Mouse (Mus musculus) kidney, embryonic 16.5 days (tissue): ENCODE measurements around the gene Etl4. TPM values are rescaled to one million over a fixed set of nuclear protein-coding genes. Genes with fewer than 3 reads are reported as not detected.

ENCODE experiments used
- ATAC-seq: fragments of 200-750 bp; cut with Nextera tagmentation; 2 replicates; pipeline ENCODE4 v1.8.0; 2017; ENCODE audit warnings: moderate TSS enrichment; ENCODE audit not compliant: low FRiP score, low TSS enrichment
- H3K27ac ChIP-seq: fragments of 300-500 bp; sonication (generic); 2 replicates; pipeline ENCODE4 v1.5.1; 2014; ENCODE audit warnings: low read length
- H3K27me3 ChIP-seq: fragments of 300-500 bp; sonication (generic); 2 replicates; pipeline ENCODE4 v1.6.1; 2014; ENCODE audit warnings: low read length, control low read depth, mixed read lengths; ENCODE audit not compliant: insufficient read depth
- H3K36me3 ChIP-seq: fragments of 300-500 bp; sonication (generic); 2 replicates; pipeline ENCODE4 v1.6.1; 2014; ENCODE audit warnings: low read length, control low read depth, mixed read lengths; ENCODE audit not compliant: insufficient read depth
- H3K4me1 ChIP-seq: fragments of 300-500 bp; sonication (generic); 2 replicates; pipeline ENCODE4 v1.6.1; 2014; ENCODE audit warnings: low read length, control low read depth, mixed read lengths; ENCODE audit not compliant: insufficient read depth
- H3K4me2 ChIP-seq: fragments of 300-500 bp; sonication (generic); replicated peaks from 2 replicates; pipeline ENCODE4 v1.6.1; 2014; ENCODE audit warnings: low read depth, low read length
- H3K4me3 ChIP-seq: fragments of 300-500 bp; sonication (generic); 2 replicates; pipeline ENCODE4 v1.5.1; 2014; ENCODE audit warnings: mild to moderate bottlenecking, low read length
- H3K9ac ChIP-seq: fragments of 300-500 bp; sonication (generic); replicated peaks from 2 replicates; pipeline ENCODE4 v1.6.1; 2014; ENCODE audit warnings: low read length
- H3K9me3 ChIP-seq: fragments of 300-500 bp; sonication (generic); 2 replicates; pipeline ENCODE4 v1.6.1; 2016; ENCODE audit warnings: low read length, control low read depth
- WGBS: fragments of 180-500 bp; shearing (Covaris S2); extraction: QIAGEN DNeasy Blood & Tissue Kit; methylation state at CpG from one replicate; pipeline ENCODE4 v1.1.7; 2014; 5-methylcytosine and 5-hydroxymethylcytosine counted together
- polyA plus RNA-seq: library from polyadenylated mRNA; unstranded; fragments of >200 nt; fragmentation: Nextera tagmentation; extraction: Ambion mirVana; gene quantifications from 2 replicates; pipeline ENCODE4 v1.2.1, GENCODE M21; 2015

Gene Etl4
- polyA plus RNA-seq, result 56.8 and 79.2 TPM in 2 replicates

DNA sequence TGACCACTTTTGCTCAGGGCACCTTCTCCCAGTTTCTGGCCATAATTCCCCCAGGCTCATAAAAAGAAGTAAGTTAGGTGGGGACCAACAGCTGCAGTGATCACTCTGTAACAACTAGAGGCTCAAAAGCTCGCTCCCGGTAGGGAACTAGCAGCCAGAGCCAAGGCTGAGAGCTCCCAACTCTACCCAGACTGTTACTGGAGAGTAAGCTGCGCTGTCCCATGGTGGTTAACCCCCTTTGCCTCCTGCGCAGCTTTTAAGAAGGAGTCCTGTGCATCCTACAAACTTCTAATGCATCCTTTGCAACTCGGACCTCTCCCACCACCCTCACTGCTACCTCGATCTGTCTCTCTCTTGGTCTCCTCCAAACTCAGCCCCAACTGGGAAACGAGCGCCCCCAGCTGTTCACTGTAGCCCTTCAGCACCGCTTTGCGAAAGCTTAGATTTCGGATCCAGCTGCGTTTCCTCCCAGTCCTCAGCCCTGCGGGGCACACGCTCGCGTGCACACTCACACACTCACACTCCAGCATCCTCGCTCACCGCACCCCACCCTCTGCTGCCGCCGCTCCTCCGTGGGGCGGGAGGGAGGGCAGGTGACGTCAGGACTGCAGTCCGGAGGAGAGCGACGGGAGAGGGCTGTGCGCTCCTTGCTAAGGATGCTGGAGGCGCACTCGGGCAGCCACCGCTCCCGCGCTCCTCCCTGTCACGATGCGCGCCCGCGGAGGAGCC lies at the start of gene Etl4:
Etl4 (plus strand) TSS at position 610 of the 729 bp plus-strand sequence.
- Histone ChIP-seq H3K9me3 (no peaks in the 10 kb centered on the region), H3K4me2 (peak within 1 kb of the TSS; percentile 73), H3K9ac (peak within 1 kb of the TSS; percentile 50), H3K36me3 (no peaks in the 10 kb centered on the region), H3K4me3 (peak within 1 kb of the TSS; percentile 51), H3K27ac (no peak within 1 kb of the TSS), H3K27me3 (peaks cover 39% of the 10 kb centered on the region), H3K4me1 (peaks cover 6% of the 10 kb centered on the region; the same call in 1 of the 2 replicates)
- WGBS, result under 1% methylated on average over 37 of the region's 37 CpGs
- peak; percentile 93 for ATAC-seq

DNA sequence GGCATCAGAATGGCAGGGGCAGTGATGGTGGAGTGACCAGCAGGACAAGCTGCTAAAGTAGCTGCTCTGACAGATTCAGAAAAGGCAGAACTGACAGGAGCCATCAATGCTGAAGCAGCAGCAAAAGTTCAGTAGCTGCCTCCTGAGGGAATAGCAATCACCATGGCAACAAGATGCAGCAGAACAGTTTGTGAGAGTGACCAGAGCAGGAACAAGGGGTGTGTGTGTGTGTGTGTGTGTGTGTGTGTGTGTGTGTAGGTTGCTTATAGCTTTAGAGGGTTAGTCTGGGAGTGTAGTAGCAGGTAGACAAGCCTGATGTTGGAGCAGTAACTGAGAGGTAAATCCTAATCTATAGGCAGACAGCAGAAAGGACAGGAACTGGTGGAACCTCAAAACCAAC lies 40.4 kb upstream of the Etl4 start:
- Histone ChIP-seq H3K9me3 (no peaks in the 10 kb centered on the region), H3K27me3 (no peaks in the 10 kb centered on the region), H3K9ac (no peak overlapping the region), H3K4me2 (no peak overlapping the region), H3K27ac (no peak overlapping the region), H3K36me3 (no peaks in the 10 kb centered on the region), H3K4me1 (no peaks in the 10 kb centered on the region), H3K4me3 (no peak overlapping the region)
- ATAC-seq, result no peak

DNA sequence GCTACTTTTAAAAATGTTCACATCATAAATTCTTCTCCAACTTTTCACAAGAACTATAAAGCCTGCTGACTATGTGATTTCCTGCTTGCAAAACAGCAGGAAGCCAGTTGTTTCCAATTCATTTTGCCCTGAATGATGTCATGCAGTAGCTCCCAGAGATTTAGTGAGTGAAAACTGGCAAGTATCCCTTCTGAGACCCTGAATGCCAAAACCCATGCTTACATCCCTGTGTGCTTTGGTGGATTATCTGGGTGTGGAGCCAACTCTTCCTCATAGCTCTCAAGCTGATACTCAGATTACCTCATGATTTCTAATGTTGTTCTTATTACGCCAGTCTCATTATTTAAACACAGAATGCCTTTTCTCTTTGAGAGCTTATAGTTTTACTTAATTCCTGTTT lies 37.7 kb upstream of the Etl4 start:
- Histone ChIP-seq H3K4me2 (no peak overlapping the region), H3K36me3 (no peaks in the 10 kb centered on the region), H3K9ac (no peak overlapping the region), H3K9me3 (no peaks in the 10 kb centered on the region), H3K27ac (no peak overlapping the region), H3K4me1 (no peaks in the 10 kb centered on the region), H3K4me3 (no peak overlapping the region), H3K27me3 (no peaks in the 10 kb centered on the region)
- ATAC-seq, result no peak
- WGBS, result 82% methylated on average over 1 of the region's 1 CpGs

DNA sequence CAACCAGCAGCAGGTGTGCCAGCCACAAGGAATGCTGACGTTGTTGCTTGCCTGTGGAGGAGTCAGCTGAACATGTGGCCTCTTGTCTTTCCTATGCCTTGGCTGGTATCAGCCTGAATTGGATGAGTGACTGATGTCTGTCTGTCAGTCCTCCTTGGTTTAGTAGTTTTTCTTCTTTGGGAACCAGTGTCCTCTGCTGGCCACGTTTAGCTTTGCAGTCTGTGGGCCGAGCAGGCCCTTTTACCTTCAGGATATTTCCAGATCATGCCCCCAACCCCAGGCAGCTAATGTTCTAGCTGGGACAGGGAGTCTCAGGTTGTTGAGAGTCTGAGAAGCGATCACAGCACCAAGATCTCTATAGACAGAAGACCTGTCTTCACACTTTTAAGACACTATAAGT lies 18.7 kb upstream of the Etl4 start:
- Histone ChIP-seq H3K9ac (no peak overlapping the region), H3K4me2 (no peak overlapping the region), H3K36me3 (no peaks in the 10 kb centered on the region), H3K4me3 (no peak overlapping the region), H3K27me3 (no peaks in the 10 kb centered on the region), H3K27ac (no peak overlapping the region), H3K4me1 (no peaks in the 10 kb centered on the region), H3K9me3 (no peaks in the 10 kb centered on the region)
- no peak for ATAC-seq
- WGBS, result 42% methylated on average over 4 of the region's 4 CpGs

- H3K9ac ChIP-seq, result peak overlapping the region; percentile 50
- under 1% methylated on average over 30 of the region's 31 CpGs for WGBS
- H3K4me1 ChIP-seq, result peaks cover 6% of the 10 kb centered on the region; the same call in 1 of the 2 replicates
- ATAC-seq, result peak; percentile 55
- no peak overlapping the region for H3K27ac ChIP-seq
- H3K4me3 ChIP-seq, result peak overlapping the region; percentile 51
- H3K4me2 ChIP-seq, result peak overlapping the region; percentile 73
- no peaks in the 10 kb centered on the region for H3K9me3 ChIP-seq
- H3K36me3 ChIP-seq, result no peaks in the 10 kb centered on the region
- peaks cover 39% of the 10 kb centered on the region for H3K27me3 ChIP-seq
Measured at GRCm38 (mm10) chr2:19909900-19910780, 560 bp downstream of the Etl4 start.

DNA sequence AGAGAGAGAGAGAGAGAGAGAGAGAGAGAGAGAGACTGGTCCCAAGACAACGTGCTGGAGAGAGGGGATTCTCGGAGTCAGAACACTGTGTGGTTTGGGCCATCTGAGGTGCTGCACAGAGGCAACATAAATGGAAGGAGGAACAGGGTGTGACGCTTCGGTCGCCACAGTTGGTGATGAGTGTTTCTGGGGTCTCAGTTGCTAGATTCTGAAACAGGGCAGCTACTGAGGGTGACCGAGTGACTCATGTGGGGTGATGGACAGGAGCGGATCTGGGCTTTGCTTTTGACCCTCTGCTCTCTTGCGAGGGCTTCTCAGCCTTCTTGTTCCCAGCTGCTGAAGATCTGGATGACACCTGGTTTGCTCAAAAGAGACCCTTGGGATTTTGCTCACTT lies 1.2 kb downstream of the Etl4 start:
- Histone ChIP-seq H3K4me3 (peak overlapping the region; percentile 27), H3K4me1 (peaks cover 6% of the 10 kb centered on the region; the same call in 1 of the 2 replicates), H3K9ac (no peak overlapping the region), H3K9me3 (no peaks in the 10 kb centered on the region), H3K27me3 (peaks cover 39% of the 10 kb centered on the region), H3K27ac (no peak overlapping the region), H3K36me3 (no peaks in the 10 kb centered on the region), H3K4me2 (peak overlapping the region; percentile 73)
- 6% methylated on average over 8 of the region's 8 CpGs for WGBS
- no peak for ATAC-seq

DNA sequence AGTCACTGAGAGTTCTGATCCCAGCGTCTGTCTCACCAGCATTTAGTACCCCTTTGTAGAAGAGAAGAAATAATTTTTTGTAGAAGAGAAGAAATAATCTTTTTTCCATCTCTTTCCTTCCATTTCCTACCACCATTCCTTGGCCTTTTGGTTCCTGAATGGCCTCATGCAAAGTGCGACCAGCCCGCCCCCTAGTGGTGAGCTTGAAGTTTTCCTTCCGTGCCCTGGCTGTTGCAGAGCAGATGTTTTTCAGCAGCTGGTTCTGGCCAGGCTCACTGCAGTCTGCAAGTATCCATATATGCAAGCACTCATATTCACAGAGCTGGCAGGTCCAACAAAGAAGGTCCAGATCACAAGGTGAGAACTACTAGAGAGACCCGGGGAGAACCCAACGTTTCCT lies 9.6 kb downstream of the Etl4 start:
- WGBS, result 27% methylated on average over 6 of the region's 6 CpGs
- no peaks in the 10 kb centered on the region for H3K36me3 ChIP-seq
- H3K9ac ChIP-seq, result no peak overlapping the region
- no peaks in the 10 kb centered on the region for H3K27me3 ChIP-seq
- H3K4me3 ChIP-seq, result no peak overlapping the region
- H3K27ac ChIP-seq, result no peak overlapping the region
- no peak; the same call in 1 of the 2 replicates for ATAC-seq
- H3K9me3 ChIP-seq, result no peaks in the 10 kb centered on the region
- no peaks in the 10 kb centered on the region for H3K4me1 ChIP-seq
- H3K4me2 ChIP-seq, result no peak overlapping the region

DNA sequence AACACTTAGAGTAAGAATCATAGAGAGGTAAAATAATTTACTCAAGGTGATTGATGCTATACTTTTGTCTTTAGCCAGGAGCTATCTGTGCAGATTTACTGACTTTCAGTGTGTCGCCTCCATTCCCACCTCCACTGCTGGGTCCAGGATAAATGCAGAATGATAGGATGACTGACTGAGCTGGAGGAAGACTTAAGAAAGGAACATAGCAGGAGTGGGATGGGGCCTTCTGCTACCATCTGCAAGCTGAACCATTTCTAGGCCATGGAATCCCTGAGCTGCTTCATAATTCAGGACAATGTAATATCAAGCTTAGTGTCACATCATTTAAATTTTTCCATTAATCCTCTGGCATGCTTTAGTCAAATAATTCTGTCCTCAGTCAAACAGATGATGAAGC lies 20.4 kb downstream of the Etl4 start:
- no peak overlapping the region for H3K4me2 ChIP-seq
- no peak for ATAC-seq
- no peak overlapping the region for H3K27ac ChIP-seq
- H3K9me3 ChIP-seq, result no peaks in the 10 kb centered on the region
- H3K4me3 ChIP-seq, result no peak overlapping the region
- H3K9ac ChIP-seq, result no peak overlapping the region
- H3K36me3 ChIP-seq, result no peaks in the 10 kb centered on the region
- WGBS, result 88% methylated on average over 1 of the region's 1 CpGs
- H3K4me1 ChIP-seq, result no peaks in the 10 kb centered on the region
- H3K27me3 ChIP-seq, result no peaks in the 10 kb centered on the region

DNA sequence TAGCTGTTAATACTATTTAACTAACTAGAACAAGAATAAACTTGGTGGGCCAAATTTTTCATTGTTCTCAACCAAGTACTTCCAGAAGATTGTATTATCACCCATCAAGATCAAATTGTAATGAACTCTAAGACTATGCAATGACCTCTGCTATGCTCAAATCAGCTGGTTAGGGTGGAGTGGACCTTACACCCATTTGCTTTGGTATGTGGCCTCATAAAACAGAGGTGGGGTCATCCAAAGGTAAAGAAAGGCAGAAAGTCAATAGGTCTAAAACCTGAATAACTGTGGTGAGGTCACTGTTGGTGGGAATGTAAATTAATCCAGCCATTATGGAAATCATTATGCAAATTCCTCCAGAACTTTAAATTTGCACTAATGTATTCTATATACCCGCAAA lies 24.3 kb downstream of the Etl4 start:
- 74% methylated on average over 1 of the region's 1 CpGs for WGBS
- Histone ChIP-seq H3K4me2 (no peak overlapping the region), H3K9ac (no peak overlapping the region), H3K27ac (no peak overlapping the region), H3K4me3 (no peak overlapping the region), H3K27me3 (no peaks in the 10 kb centered on the region), H3K9me3 (no peaks in the 10 kb centered on the region), H3K36me3 (no peaks in the 10 kb centered on the region), H3K4me1 (no peaks in the 10 kb centered on the region)
- no peak for ATAC-seq

DNA sequence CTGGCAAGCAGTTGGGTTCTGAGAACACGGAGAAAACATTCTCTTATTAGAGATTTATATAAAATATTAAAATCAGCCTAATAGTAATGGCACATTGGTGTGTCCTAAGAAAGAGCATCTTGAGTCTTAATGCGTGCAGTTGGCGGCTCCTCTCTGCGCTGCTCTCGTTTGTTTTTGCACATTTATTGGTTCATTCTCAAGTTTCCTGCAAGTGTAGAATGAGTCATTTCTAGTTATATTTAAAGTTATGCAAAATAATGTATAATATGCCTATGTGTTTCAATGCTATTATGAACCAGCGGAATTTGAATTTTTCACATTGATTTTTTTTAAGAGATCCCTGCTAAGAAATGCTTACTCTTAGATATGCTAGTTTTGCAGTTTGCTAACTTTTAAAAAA lies 35.6 kb downstream of the Etl4 start:
- WGBS, result 90% methylated on average over 6 of the region's 6 CpGs

More for the DNA sequence above, 35.6 kb downstream of the Etl4 start:
- no peaks in the 10 kb centered on the region for H3K4me1 ChIP-seq
- no peak overlapping the region for H3K4me2 ChIP-seq
- no peak overlapping the region for H3K4me3 ChIP-seq
- ATAC-seq, result no peak
- no peaks in the 10 kb centered on the region for H3K36me3 ChIP-seq
- no peaks in the 10 kb centered on the region for H3K9me3 ChIP-seq
- H3K9ac ChIP-seq, result no peak overlapping the region
- no peaks in the 10 kb centered on the region for H3K27me3 ChIP-seq
- no peak overlapping the region for H3K27ac ChIP-seq
